Mouse (Mus musculus): ENCODE data around the gene Olfr823. TPM values are rescaled to one million over a fixed set of nuclear protein-coding genes. Genes with fewer than 3 reads are reported as not detected.

The Olfr823 gene
- polyA plus RNA-seq, 1 experiment from 2014 or later = not detected

Other genes with a start within 250 kb of the Olfr823 start
- not detected in 2 replicates for gene Olfr814, start 235.5 kb downstream of the Olfr823 start, polyA plus RNA-seq (2015; fragmentation: Nextera tagmentation; extraction: Ambion mirVana)
- gene Olfr815, start 209.5 kb downstream of the Olfr823 start, polyA plus RNA-seq (2015; fragmentation: Nextera tagmentation; extraction: Ambion mirVana) = not detected in 2 replicates
- gene Olfr816, start 199.8 kb downstream of the Olfr823 start, polyA plus RNA-seq (2015; fragmentation: Nextera tagmentation; extraction: Ambion mirVana) = not detected in 2 replicates
- not detected in 2 replicates for gene Olfr818, start 166.3 kb downstream of the Olfr823 start, polyA plus RNA-seq (2015; fragmentation: Nextera tagmentation; extraction: Ambion mirVana)
- not detected in 2 replicates for gene Olfr819, start 148.1 kb downstream of the Olfr823 start, polyA plus RNA-seq (2015; fragmentation: Nextera tagmentation; extraction: Ambion mirVana)
- gene Olfr247, start 139.2 kb downstream of the Olfr823 start, polyA plus RNA-seq (2015; fragmentation: Nextera tagmentation; extraction: Ambion mirVana) = not detected in 2 replicates
- gene Gm10310, start 130.3 kb downstream of the Olfr823 start, polyA plus RNA-seq (2015; fragmentation: Nextera tagmentation; extraction: Ambion mirVana) = not detected in 2 replicates
- not detected in 2 replicates for gene Olfr820, start 102.8 kb downstream of the Olfr823 start, polyA plus RNA-seq (2015; fragmentation: Nextera tagmentation; extraction: Ambion mirVana)
- gene Olfr821, start 85.0 kb downstream of the Olfr823 start, polyA plus RNA-seq (2015; fragmentation: Nextera tagmentation; extraction: Ambion mirVana) = not detected in 2 replicates
- gene Olfr822, start 44.2 kb downstream of the Olfr823 start, polyA plus RNA-seq (2015; fragmentation: Nextera tagmentation; extraction: Ambion mirVana) = not detected in 2 replicates
- gene Olfr824, start 14.6 kb upstream of the Olfr823 start, polyA plus RNA-seq (2015; fragmentation: Nextera tagmentation; extraction: Ambion mirVana) = not detected in 2 replicates
- gene Olfr825, start 51.4 kb upstream of the Olfr823 start, polyA plus RNA-seq (2015; fragmentation: Nextera tagmentation; extraction: Ambion mirVana) = not detected in 2 replicates
- not detected in 2 replicates for gene Olfr826, start 68.8 kb upstream of the Olfr823 start, polyA plus RNA-seq (2015; fragmentation: Nextera tagmentation; extraction: Ambion mirVana)
- gene Olfr827, start 99.0 kb upstream of the Olfr823 start, polyA plus RNA-seq (2015; fragmentation: Nextera tagmentation; extraction: Ambion mirVana) = not detected in 2 replicates
- gene Neurod4, start 164.9 kb upstream of the Olfr823 start, polyA plus RNA-seq (2015; fragmentation: Nextera tagmentation; extraction: Ambion mirVana) = not detected in 2 replicates
- gene Tespa1, start 207.5 kb upstream of the Olfr823 start, polyA plus RNA-seq (2015; fragmentation: Nextera tagmentation; extraction: Ambion mirVana) = 0.82 and 1.2 TPM in 2 replicates

Data from lung, embryonic 16.5 days (tissue).